Mouse (Mus musculus) E14TG2a.4 (cell line): Measurements from ENCODE around the gene Nt5dc2.

Experiments used
- CTCF ChIP-seq: conservative IDR thresholded peaks from 2 replicates; pipeline ENCODE4 v1.5.1; 2014; ENCODE audit warnings: low read length
- NANOG ChIP-seq: IDR thresholded peaks from 2 replicates; pipeline ENCODE4 v1.6.1; 2014; ENCODE audit warnings: borderline replicate concordance, low read length, mixed read lengths
- POU5F1 ChIP-seq: IDR thresholded peaks from 2 replicates; pipeline ENCODE4 v1.6.1; 2014; ENCODE audit warnings: low read length, borderline replicate concordance

DNA sequence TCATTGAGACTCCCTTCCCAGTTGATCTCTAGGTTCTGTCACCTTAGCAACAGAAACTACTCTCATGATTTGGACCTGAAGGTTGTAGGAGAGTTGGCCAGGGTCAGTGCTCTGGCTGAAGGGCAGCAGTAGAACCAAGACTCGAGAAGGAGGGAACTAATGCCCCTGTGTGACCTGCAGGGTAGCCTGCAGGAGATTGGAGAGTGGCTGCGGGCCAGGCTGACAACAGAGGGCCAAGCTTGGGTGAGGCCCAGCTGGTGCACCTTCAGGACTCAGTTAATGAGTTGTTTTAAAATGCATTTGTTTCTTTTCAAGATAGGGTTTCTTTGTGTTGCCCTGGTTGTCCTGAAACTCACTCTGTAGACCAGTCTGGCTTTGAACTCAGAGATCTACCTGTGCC, 34.2 kb downstream of the Nt5dc2 start:
- TF ChIP-seq CTCF (no peak), POU5F1 (no peak), NANOG (no peak)
